Mouse (Mus musculus): ENCODE data around the gene Atp5b. TPM values are rescaled to one million over a fixed set of nuclear protein-coding genes. Genes with fewer than 3 reads are reported as not detected.
A peak's percentile ranks its signal among the peaks of the same experiment; 100 is the strongest.
"Not testable (repeated sequence)": the region's sequence is repeated elsewhere in the genome, so short reads cannot be mapped to it uniquely, and the experiment has no call there.

Atp5b gene
- polyA plus RNA-seq, 1 experiment from 2014 or later, result 3,599 TPM

- peaks cover 19% of the 10 kb centered on the region for H3K4me1 ChIP-seq (ENCODE audit: control insufficient read depth, insufficient read depth, low read length)
- ATAC-seq, result no peak
- no peaks in the 10 kb centered on the region for H3K27me3 ChIP-seq (replicated peaks; ENCODE audit: control insufficient read depth, insufficient read depth, low read length)
- H3K4me2 ChIP-seq (ENCODE audit: low read depth, low read length), result peak overlapping the region; percentile 70
- 81% methylated on average over 5 of the region's 5 CpGs for WGBS
- no peaks in the 10 kb centered on the region for H3K9me3 ChIP-seq (ENCODE audit: control insufficient read depth, low read length)
- no peak overlapping the region; the same call in 1 of the 2 replicates for H3K9ac ChIP-seq (ENCODE audit: low read depth, low read length)
- H3K27ac ChIP-seq (ENCODE audit: low read length), result no peak overlapping the region
- H3K36me3 ChIP-seq (ENCODE audit: control insufficient read depth, insufficient read depth, low read length), result no peaks in the 10 kb centered on the region; the same call in none of the 2 replicates
- peak overlapping the region; percentile 98 for H3K4me3 ChIP-seq (ENCODE audit: low read length)
Measured at GRCm38 (mm10) chr10:128061109-128061508, 22.0 kb upstream of the Atp5b start.

GRCm38 (mm10) chr10:128062221-128062989 lies 20.7 kb upstream of the Atp5b start:
- no peak for ATAC-seq
- Histone ChIP-seq H3K27ac (ENCODE audit: low read length) (no peak overlapping the region), H3K4me2 (ENCODE audit: low read depth, low read length) (no peak overlapping the region), H3K4me3 (ENCODE audit: low read length) (no peak overlapping the region), H3K27me3 (replicated peaks; ENCODE audit: control insufficient read depth, insufficient read depth, low read length) (no peaks in the 10 kb centered on the region), H3K9ac (ENCODE audit: low read depth, low read length) (no peak overlapping the region), H3K9me3 (ENCODE audit: control insufficient read depth, low read length) (no peaks in the 10 kb centered on the region), H3K36me3 (ENCODE audit: control insufficient read depth, insufficient read depth, low read length) (no peaks in the 10 kb centered on the region; the same call in none of the 2 replicates), H3K4me1 (ENCODE audit: control insufficient read depth, insufficient read depth, low read length) (peaks cover 19% of the 10 kb centered on the region)
- WGBS, result 93% methylated on average over 6 of the region's 6 CpGs

GRCm38 (mm10) chr10:128066072-128066471 lies 17.0 kb upstream of the Atp5b start:
- 77% methylated on average over 5 of the region's 5 CpGs for WGBS
- ATAC-seq, result no peak
- Histone ChIP-seq H3K9ac (ENCODE audit: low read depth, low read length) (no peak overlapping the region), H3K9me3 (ENCODE audit: control insufficient read depth, low read length) (no peaks in the 10 kb centered on the region), H3K4me3 (ENCODE audit: low read length) (no peak overlapping the region), H3K27me3 (replicated peaks; ENCODE audit: control insufficient read depth, insufficient read depth, low read length) (no peaks in the 10 kb centered on the region), H3K27ac (ENCODE audit: low read length) (no peak overlapping the region), H3K4me1 (ENCODE audit: control insufficient read depth, insufficient read depth, low read length) (peaks cover 10% of the 10 kb centered on the region; the same call in 1 of the 2 replicates), H3K36me3 (ENCODE audit: control insufficient read depth, insufficient read depth, low read length) (peaks cover 16% of the 10 kb centered on the region), H3K4me2 (ENCODE audit: low read depth, low read length) (no peak overlapping the region)

GRCm38 (mm10) chr10:128069201-128069600 lies 13.9 kb upstream of the Atp5b start:
- Histone ChIP-seq H3K27ac (ENCODE audit: low read length) (no peak overlapping the region), H3K4me2 (ENCODE audit: low read depth, low read length) (no peak overlapping the region), H3K9ac (ENCODE audit: low read depth, low read length) (no peak overlapping the region), H3K27me3 (replicated peaks; ENCODE audit: control insufficient read depth, insufficient read depth, low read length) (no peaks in the 10 kb centered on the region), H3K4me1 (ENCODE audit: control insufficient read depth, insufficient read depth, low read length) (no peaks in the 10 kb centered on the region), H3K4me3 (ENCODE audit: low read length) (no peak overlapping the region), H3K9me3 (ENCODE audit: control insufficient read depth, low read length) (no peaks in the 10 kb centered on the region), H3K36me3 (ENCODE audit: control insufficient read depth, insufficient read depth, low read length) (peaks cover 24% of the 10 kb centered on the region)
- WGBS, result 95% methylated on average over 4 of the region's 4 CpGs
- no peak for ATAC-seq

GRCm38 (mm10) chr10:128070432-128070831 lies 12.6 kb upstream of the Atp5b start:
- not testable (repeated sequence) for H3K9me3 ChIP-seq (ENCODE audit: control insufficient read depth, low read length); H3K27ac ChIP-seq (ENCODE audit: low read length); H3K4me2 ChIP-seq (ENCODE audit: low read depth, low read length); H3K9ac ChIP-seq (ENCODE audit: low read depth, low read length); H3K27me3 ChIP-seq (replicated peaks; ENCODE audit: control insufficient read depth, insufficient read depth, low read length); ATAC-seq; H3K4me3 ChIP-seq (ENCODE audit: low read length); H3K4me1 ChIP-seq (ENCODE audit: control insufficient read depth, insufficient read depth, low read length)
- WGBS, result 92% methylated on average over 2 of the region's 2 CpGs
- H3K36me3 ChIP-seq (ENCODE audit: control insufficient read depth, insufficient read depth, low read length), result peaks cover 24% of the 10 kb centered on the region

- not testable (repeated sequence) for H3K27me3 ChIP-seq (replicated peaks; ENCODE audit: control insufficient read depth, insufficient read depth, low read length); H3K4me1 ChIP-seq (ENCODE audit: control insufficient read depth, insufficient read depth, low read length); H3K36me3 ChIP-seq (ENCODE audit: control insufficient read depth, insufficient read depth, low read length); H3K4me3 ChIP-seq (ENCODE audit: low read length); H3K4me2 ChIP-seq (ENCODE audit: low read depth, low read length); H3K9me3 ChIP-seq (ENCODE audit: control insufficient read depth, low read length); H3K27ac ChIP-seq (ENCODE audit: low read length); H3K9ac ChIP-seq (ENCODE audit: low read depth, low read length); ATAC-seq
- 82% methylated on average over 5 of the region's 5 CpGs for WGBS
Measured at GRCm38 (mm10) chr10:128078269-128078668, 4.8 kb upstream of the Atp5b start.

- ATAC-seq, result no peak
- H3K9ac ChIP-seq (ENCODE audit: low read depth, low read length), result no peak overlapping the region
- H3K4me3 ChIP-seq (ENCODE audit: low read length), result no peak overlapping the region
- no peaks in the 10 kb centered on the region for H3K27me3 ChIP-seq (replicated peaks; ENCODE audit: control insufficient read depth, insufficient read depth, low read length)
- peaks cover 8% of the 10 kb centered on the region for H3K4me1 ChIP-seq (ENCODE audit: control insufficient read depth, insufficient read depth, low read length)
- H3K9me3 ChIP-seq (ENCODE audit: control insufficient read depth, low read length), result no peaks in the 10 kb centered on the region
- no peak overlapping the region for H3K27ac ChIP-seq (ENCODE audit: low read length)
- no peak overlapping the region for H3K4me2 ChIP-seq (ENCODE audit: low read depth, low read length)
- 82% methylated on average over 1 of the region's 1 CpGs for WGBS
- H3K36me3 ChIP-seq (ENCODE audit: control insufficient read depth, insufficient read depth, low read length), result peaks cover 2% of the 10 kb centered on the region; the same call in 1 of the 2 replicates
Measured at GRCm38 (mm10) chr10:128080496-128080895, 2.6 kb upstream of the Atp5b start.

GRCm38 (mm10) chr10:128081807-128082476 lies 1.1 kb upstream of the Atp5b start:
- WGBS, result 51% methylated on average over 6 of the region's 6 CpGs
- peaks cover 11% of the 10 kb centered on the region; the same call in 1 of the 2 replicates for H3K36me3 ChIP-seq (ENCODE audit: control insufficient read depth, insufficient read depth, low read length)
- H3K27me3 ChIP-seq (replicated peaks; ENCODE audit: control insufficient read depth, insufficient read depth, low read length), result no peaks in the 10 kb centered on the region
- H3K4me2 ChIP-seq (ENCODE audit: low read depth, low read length), result peak overlapping the region; percentile 79
- H3K9me3 ChIP-seq (ENCODE audit: control insufficient read depth, low read length), result no peaks in the 10 kb centered on the region
- H3K4me3 ChIP-seq (ENCODE audit: low read length), result peak overlapping the region; percentile 81
- 0 out of 2 replicates have a peak overlapping the region, but pooled peaks have one; percentile 24 for H3K27ac ChIP-seq (ENCODE audit: low read length)
- no peak for ATAC-seq
- peaks cover 8% of the 10 kb centered on the region for H3K4me1 ChIP-seq (ENCODE audit: control insufficient read depth, insufficient read depth, low read length)
- peak overlapping the region; percentile 79 for H3K9ac ChIP-seq (ENCODE audit: low read depth, low read length)

- ATAC-seq, result no peak
- Histone ChIP-seq H3K36me3 (ENCODE audit: control insufficient read depth, insufficient read depth, low read length) (peaks cover 11% of the 10 kb centered on the region; the same call in 1 of the 2 replicates), H3K9ac (ENCODE audit: low read depth, low read length) (peak overlapping the region; percentile 79), H3K4me3 (ENCODE audit: low read length) (peak overlapping the region; percentile 81), H3K27me3 (replicated peaks; ENCODE audit: control insufficient read depth, insufficient read depth, low read length) (no peaks in the 10 kb centered on the region), H3K9me3 (ENCODE audit: control insufficient read depth, low read length) (no peaks in the 10 kb centered on the region), H3K4me1 (ENCODE audit: control insufficient read depth, insufficient read depth, low read length) (peaks cover 8% of the 10 kb centered on the region), H3K27ac (ENCODE audit: low read length) (peak overlapping the region; percentile 86), H3K4me2 (ENCODE audit: low read depth, low read length) (peak overlapping the region; percentile 79)
- 9% methylated on average over 9 of the region's 9 CpGs for WGBS
Measured at GRCm38 (mm10) chr10:128082477-128082808, 630 bp upstream of the Atp5b start.

All from intestine, embryonic 16.5 days (tissue).